Mouse (Mus musculus) liver, embryonic 13.5 days (tissue): ENCODE results near the gene Ccdc34. TPM values are rescaled to one million over a fixed set of nuclear protein-coding genes. Genes with fewer than 3 reads are reported as not detected.

Experiments used
- ATAC-seq: fragments of 200-750 bp; cut with Nextera tagmentation; 2 replicates; pipeline ENCODE4 v1.8.0; 2017; ENCODE audit warnings: low read depth, mild to moderate bottlenecking, moderate number of reproducible peaks, moderate library complexity
- DNase-seq: peaks from one replicate; pipeline ENCODE4 v3.0.0; 2022
- H3K27ac ChIP-seq: fragments of 300-500 bp; sonication (generic); 2 replicates; pipeline ENCODE4 v1.5.1; 2015; ENCODE audit warnings: moderate library complexity, mild to moderate bottlenecking, inconsistent platforms
- H3K27me3 ChIP-seq: fragments of 300-500 bp; sonication (generic); 2 replicates; pipeline ENCODE4 v1.6.1; 2015; ENCODE audit warnings: mild to moderate bottlenecking, inconsistent platforms
- H3K36me3 ChIP-seq: fragments of 300-500 bp; sonication (generic); 2 replicates; pipeline ENCODE4 v1.6.1; 2015; ENCODE audit warnings: mild to moderate bottlenecking, inconsistent platforms
- H3K4me1 ChIP-seq: fragments of 300-500 bp; sonication (generic); replicated peaks from 2 replicates; pipeline ENCODE4 v1.6.1; 2015; ENCODE audit warnings: inconsistent platforms
- H3K4me2 ChIP-seq: fragments of 300-500 bp; sonication (generic); 2 replicates; pipeline ENCODE4 v1.6.1; 2015; ENCODE audit warnings: inconsistent platforms, mild to moderate bottlenecking, moderate library complexity
- H3K4me3 ChIP-seq: fragments of 300-500 bp; sonication (generic); replicated peaks from 2 replicates; pipeline ENCODE4 v1.5.1; 2015; ENCODE audit warnings: mild to moderate bottlenecking, inconsistent platforms
- H3K9ac ChIP-seq: fragments of 300-500 bp; sonication (generic); 2 replicates; pipeline ENCODE4 v1.6.1; 2015; ENCODE audit warnings: mild to moderate bottlenecking, inconsistent platforms
- H3K9me3 ChIP-seq: fragments of 300-500 bp; sonication (generic); replicated peaks from 2 replicates; pipeline ENCODE4 v1.6.1; 2016; ENCODE audit warnings: inconsistent platforms
- WGBS: fragments of 180-500 bp; shearing (Covaris S2); methylation state at CpG from one replicate; pipeline ENCODE4 v1.1.7; 2015; ENCODE audit not compliant: insufficient replicate concordance; 5-methylcytosine and 5-hydroxymethylcytosine counted together
- polyA plus RNA-seq: library from polyadenylated mRNA; unstranded; fragments of >200 nt; fragmentation: Nextera tagmentation; extraction: Ambion mirVana; gene quantifications from 2 replicates; pipeline ENCODE4 v1.2.1, GENCODE M21; 2015

The Ccdc34 gene
- polyA plus RNA-seq, 1 experiment from 2014 or later: 26.2 TPM

DNA sequence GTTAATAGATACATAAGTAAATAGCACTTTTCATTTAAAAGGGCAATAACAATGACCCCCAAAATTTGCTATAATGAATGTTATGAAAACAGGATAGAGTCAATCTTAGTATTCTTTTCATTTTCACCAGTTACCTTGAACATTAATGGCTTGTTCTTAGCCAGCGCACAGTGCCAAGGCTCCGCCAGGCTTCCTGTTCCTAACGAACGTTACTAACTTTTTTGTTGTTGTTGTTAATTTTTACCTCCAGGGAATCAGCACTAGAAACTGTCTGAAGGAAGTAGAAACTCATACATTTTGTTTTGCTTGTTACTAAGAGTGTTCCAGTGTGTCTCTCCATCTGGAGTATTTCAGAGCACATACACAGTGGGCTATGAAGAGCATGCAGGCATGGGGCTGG is 184.2 kb downstream of the Ccdc34 start:
- Histone ChIP-seq H3K27ac (no peak overlapping the region), H3K9ac (no peak overlapping the region), H3K4me3 (no peak overlapping the region), H3K36me3 (no peaks in the 10 kb centered on the region), H3K4me2 (no peak overlapping the region), H3K4me1 (peaks cover 23% of the 10 kb centered on the region), H3K27me3 (no peaks in the 10 kb centered on the region), H3K9me3 (no peaks in the 10 kb centered on the region)
- ATAC-seq: no peak
- 77% methylated on average over 4 of the region's 4 CpGs for WGBS
- no peak for DNase-seq

DNA sequence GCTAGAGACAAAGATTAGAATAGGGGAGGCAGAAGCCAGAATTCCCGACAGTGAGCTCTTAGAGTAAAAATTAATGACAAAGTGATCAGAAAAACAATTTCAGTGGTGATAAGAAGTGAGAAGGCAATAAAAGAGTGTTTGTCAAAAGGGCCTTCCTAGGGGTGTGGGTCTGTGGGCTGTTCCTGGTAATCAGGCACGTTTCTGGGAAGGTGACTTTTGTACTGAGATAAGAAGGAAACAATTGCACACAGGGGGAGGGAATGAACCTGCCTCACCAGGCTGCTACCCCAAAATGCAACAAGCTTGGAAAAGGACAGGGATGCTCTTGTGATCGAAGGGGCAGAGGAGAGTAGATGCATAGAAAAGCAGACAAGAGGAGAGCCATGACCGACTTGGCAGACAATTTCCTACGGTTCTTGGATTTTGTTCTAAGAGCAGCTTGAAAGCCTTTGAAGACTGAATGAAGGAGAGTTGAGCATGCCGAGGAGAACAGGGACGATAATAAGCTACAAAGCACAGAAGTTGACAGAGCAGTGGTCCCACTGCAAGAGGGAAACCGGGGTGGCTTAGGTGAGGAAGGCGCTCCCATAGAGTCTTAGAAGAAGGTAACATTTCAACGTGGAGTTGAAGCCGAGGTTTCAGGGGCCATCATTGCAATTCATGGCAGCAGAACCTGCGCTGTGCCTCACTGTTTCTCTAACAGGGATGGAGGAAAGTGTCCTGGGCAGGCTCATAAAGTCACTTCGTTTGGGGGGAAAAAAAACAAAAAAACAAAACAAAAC is 185.3 kb downstream of the Ccdc34 start:
- H3K36me3 ChIP-seq: no peaks in the 10 kb centered on the region
- ATAC-seq (peak; percentile 90), DNase-seq (peak; percentile 44)
- H3K4me3 ChIP-seq: no peak overlapping the region
- no peak overlapping the region for H3K27ac ChIP-seq
- H3K4me1 ChIP-seq: peaks cover 23% of the 10 kb centered on the region
- 46% methylated on average over 13 of the region's 13 CpGs for WGBS
- peak overlapping the region; percentile 26 for H3K4me2 ChIP-seq
- no peaks in the 10 kb centered on the region for H3K27me3 ChIP-seq
- no peaks in the 10 kb centered on the region for H3K9me3 ChIP-seq
- H3K9ac ChIP-seq: no peak overlapping the region

DNA sequence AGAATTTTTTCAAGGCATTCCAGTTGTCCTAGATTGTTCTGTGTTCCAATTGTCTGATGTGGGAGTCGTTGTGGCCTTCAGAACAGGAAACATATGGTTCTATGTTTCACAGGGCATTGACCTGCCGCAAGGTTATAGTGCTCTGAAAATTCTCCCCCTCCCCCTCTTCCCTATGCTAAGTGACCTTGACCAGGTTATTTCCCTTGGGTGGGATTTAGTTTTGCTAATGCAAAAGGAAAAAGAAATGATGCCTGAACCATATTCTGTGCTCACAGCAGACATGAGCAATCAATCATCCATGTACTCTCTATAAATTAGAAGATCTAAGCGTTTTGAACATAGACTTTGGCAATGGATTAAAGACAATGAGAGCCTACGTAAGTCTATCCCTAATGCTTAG is 186.6 kb downstream of the Ccdc34 start:
- DNase-seq (no peak), ATAC-seq (no peak)
- Histone ChIP-seq H3K4me1 (peaks cover 23% of the 10 kb centered on the region), H3K4me3 (no peak overlapping the region), H3K9ac (no peak overlapping the region), H3K27ac (no peak overlapping the region), H3K36me3 (no peaks in the 10 kb centered on the region), H3K9me3 (no peaks in the 10 kb centered on the region), H3K27me3 (no peaks in the 10 kb centered on the region), H3K4me2 (no peak overlapping the region)
- 59% methylated on average over 4 of the region's 4 CpGs for WGBS

DNA sequence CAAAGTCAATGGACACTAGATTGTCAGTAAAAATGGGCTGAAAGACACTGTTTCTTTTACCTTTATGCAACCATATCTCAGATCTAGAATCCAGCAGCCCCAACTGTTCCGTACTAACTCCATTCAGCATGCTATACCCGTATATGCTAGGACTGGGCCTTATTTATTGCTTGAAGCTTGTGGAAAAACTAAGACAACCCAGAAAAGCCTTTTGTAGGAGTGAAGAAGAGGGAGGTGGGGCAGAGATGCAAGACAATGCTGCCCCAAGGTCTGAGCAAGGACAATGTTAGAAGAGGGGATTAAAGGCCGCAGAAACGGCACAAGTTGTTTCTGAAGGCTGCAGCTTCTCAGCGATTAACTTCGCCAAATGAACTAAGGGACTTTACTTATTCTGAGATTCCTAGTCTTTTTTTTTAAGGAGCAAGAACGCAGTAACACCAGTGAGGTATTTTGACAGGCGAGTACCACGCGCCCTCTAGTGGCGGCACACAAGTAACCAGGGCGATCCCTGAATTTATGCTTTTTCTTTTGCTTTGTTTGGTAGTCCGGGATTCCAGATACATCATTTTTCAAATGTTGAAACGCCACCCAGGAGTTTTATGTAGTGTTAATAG is 187.2 kb downstream of the Ccdc34 start:
- Histone ChIP-seq H3K9me3 (no peaks in the 10 kb centered on the region), H3K4me2 (no peak overlapping the region), H3K4me3 (no peak overlapping the region), H3K36me3 (no peaks in the 10 kb centered on the region), H3K4me1 (peaks cover 23% of the 10 kb centered on the region), H3K27me3 (no peaks in the 10 kb centered on the region), H3K9ac (no peak overlapping the region), H3K27ac (no peak overlapping the region)
- WGBS: 10% methylated on average over 14 of the region's 14 CpGs
- ATAC-seq: no peak
- DNase-seq: no peak

DNA sequence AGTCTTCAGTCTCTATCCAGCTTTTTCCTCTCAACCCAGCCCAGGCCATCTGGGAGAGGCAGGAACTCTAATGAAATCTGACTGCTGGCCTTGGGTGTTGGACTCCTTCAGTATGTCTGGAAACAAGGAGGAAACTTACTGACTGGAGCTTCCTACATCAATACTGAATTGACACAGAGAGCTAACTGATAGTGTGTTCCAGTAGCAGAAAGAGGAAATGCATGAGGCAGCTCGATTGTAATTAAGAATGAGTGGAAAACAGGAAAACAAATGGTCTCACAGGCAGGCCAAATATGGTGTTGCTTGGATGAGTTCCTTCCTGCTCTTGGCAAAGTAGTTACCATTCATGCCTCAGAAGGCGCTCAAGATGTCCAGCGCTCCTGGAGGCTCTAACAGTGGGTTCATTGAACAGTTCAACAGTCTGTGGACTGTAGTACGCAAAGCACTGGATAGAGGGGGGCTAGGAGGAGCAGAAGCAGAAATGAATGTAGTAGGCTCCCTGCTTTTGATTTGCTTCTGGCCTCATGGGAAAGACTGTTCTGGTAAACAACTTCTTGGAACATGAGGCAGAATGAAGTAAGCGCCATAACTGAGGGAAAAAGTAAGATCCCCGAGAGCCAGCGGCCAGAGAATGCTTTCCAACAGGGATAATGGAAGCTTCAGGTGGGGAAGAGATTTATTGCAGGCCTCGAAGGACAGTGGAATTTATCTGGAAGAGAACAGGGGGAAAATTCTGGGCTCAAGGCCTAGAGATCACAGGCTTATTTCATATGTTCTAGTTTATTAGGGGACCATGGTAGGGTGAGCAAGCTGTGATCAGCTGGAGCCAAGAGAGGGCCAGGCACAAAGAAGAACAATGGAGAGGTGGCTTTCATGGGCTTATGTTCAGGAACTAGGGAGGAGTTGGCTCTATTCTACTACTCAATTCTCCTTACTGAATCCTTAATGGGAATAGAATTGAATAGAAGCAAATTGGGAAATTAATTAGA is 193.2 kb downstream of the Ccdc34 start:
- no peak overlapping the region for H3K27ac ChIP-seq
- H3K9ac ChIP-seq: no peak overlapping the region
- H3K4me2 ChIP-seq: no peak overlapping the region
- 59% methylated on average over 8 of the region's 8 CpGs for WGBS
- ATAC-seq (no peak), DNase-seq (no peak)
- no peaks in the 10 kb centered on the region for H3K36me3 ChIP-seq
- H3K4me1 ChIP-seq: no peaks in the 10 kb centered on the region
- no peaks in the 10 kb centered on the region for H3K9me3 ChIP-seq
- H3K27me3 ChIP-seq: no peaks in the 10 kb centered on the region
- H3K4me3 ChIP-seq: no peak overlapping the region

DNA sequence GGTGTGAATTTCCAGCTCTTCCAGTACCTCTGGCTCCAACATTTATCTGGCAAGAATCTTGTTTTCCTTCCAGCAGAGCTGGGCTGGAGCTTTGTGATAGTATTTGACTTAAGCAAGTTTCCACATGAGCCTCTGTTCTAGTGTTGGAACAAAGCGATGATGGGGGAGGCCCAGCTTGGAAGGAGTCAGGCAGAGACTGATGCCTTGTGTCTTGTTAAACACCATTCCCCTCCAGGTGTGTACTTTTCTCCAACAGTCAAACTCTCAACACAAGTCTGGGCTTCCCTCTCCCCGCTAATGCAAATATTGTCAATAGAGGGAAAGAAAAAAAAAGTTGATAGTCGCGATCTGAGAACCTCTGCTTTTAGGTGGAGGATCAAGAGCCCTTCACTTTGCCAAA is 196.7 kb downstream of the Ccdc34 start:
- WGBS: 76% methylated on average over 4 of the region's 4 CpGs
- H3K27me3 ChIP-seq: no peaks in the 10 kb centered on the region
- no peak overlapping the region for H3K27ac ChIP-seq
- H3K4me3 ChIP-seq: no peak overlapping the region
- no peak overlapping the region for H3K9ac ChIP-seq
- no peak overlapping the region for H3K4me2 ChIP-seq
- H3K4me1 ChIP-seq: no peaks in the 10 kb centered on the region
- no peaks in the 10 kb centered on the region for H3K9me3 ChIP-seq
- DNase-seq: no peak
- no peaks in the 10 kb centered on the region for H3K36me3 ChIP-seq
- no peak for ATAC-seq

DNA sequence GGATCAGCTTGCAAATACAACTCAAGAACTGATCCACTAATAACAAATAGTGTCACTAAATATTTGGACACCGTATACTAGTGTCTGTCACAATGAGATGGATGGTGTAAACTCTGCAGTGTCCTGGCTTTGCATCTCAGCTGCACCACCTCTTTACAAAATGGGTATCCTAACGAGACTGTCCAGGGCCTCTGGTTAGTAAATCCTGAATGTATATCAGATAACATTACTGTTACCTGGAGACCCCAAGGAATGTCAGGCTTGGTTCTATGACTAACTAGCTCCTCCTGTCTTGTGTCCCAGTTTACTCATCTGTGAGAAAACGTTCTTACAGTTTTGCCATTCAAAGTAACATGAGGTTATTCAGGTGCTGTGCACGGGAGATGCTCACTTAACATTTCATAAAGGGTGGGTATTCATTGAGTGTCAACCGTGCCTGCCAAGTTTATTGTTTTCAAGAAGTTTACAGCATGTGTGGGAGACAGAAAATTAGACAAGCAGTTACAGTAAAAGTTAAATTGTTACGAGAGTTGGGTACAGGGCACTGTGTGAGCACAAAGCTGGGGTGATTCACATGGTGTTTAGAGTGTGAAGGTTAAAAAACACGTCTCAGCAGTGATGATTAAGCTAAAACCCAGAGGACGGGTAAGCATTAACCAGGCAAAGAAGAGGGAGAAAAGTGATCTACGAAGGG is 197.5 kb downstream of the Ccdc34 start:
- no peak overlapping the region for H3K4me3 ChIP-seq
- no peaks in the 10 kb centered on the region for H3K4me1 ChIP-seq
- 47% methylated on average over 9 of the region's 9 CpGs for WGBS
- H3K36me3 ChIP-seq: no peaks in the 10 kb centered on the region
- ATAC-seq (no peak), DNase-seq (no peak)
- H3K9ac ChIP-seq: no peak overlapping the region
- no peak overlapping the region for H3K4me2 ChIP-seq
- no peaks in the 10 kb centered on the region for H3K27me3 ChIP-seq
- no peak overlapping the region for H3K27ac ChIP-seq
- H3K9me3 ChIP-seq: no peaks in the 10 kb centered on the region

DNA sequence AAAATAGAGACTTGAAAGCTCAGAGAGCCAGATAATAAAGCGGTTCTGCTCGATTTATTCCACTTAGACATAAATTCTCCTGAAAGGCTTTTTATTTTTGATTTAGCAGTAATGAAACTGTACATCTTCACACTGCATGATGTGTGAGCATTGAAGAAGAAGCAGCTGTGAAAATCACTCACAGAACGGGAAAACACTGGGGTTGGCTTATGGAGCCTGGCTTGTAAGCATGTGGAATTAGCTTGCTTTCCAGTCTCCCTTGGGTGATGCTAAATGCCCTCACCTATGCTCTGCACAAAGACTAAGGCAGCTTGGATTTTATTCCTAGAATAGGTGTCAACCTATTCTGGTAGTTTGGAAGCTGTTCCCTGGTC is 198.1 kb downstream of the Ccdc34 start:
- no peak for ATAC-seq
- H3K27me3 ChIP-seq: no peaks in the 10 kb centered on the region
- DNase-seq: no peak
- no peaks in the 10 kb centered on the region for H3K4me1 ChIP-seq
- WGBS: 58% methylated on average over 3 of the region's 3 CpGs
- H3K27ac ChIP-seq: no peak overlapping the region
- H3K9me3 ChIP-seq: no peaks in the 10 kb centered on the region
- no peak overlapping the region for H3K9ac ChIP-seq
- H3K4me3 ChIP-seq: no peak overlapping the region
- H3K4me2 ChIP-seq: no peak overlapping the region
- H3K36me3 ChIP-seq: no peaks in the 10 kb centered on the region

DNA sequence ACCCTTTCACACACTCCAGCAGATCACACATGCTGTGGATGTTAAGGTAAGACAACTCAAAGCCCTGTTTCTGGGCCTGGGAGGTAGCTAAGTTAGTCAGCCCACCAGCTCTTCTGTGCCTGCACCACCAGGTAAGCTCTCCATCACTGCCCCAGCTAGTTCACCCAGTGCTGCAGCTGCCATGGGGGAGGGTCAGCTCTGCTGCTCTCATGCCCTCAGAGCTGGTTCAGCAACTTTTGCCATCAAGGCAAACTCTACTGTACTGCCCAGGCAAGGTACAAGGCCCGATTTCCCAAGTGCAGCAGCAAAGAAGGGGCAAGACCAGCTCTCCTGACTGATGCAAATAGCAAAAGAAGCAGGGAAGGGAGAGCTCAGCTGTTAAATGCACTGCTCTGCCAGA is 202.9 kb downstream of the Ccdc34 start:
- 41% methylated on average over 1 of the region's 1 CpGs for WGBS
- ATAC-seq: no peak

DNA sequence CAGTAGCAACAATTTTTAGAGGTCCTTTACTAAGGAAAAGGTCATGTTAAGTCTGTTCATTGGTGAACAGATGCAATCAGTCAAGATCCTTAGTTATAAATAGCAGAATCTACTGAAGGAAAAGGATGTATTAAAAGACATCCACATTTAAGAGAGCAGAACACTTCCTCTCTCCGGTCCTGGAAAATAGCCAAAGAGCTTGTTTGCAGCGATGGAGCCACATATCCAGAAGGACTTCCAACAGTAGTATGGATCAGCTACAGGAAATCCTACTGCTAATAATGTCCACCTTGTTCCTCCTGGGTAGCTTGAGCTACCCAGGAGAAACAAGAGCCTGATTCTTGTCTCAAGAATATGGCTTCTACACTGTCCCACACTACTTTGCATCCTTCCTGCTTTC is 205.2 kb downstream of the Ccdc34 start:
- WGBS: 52% methylated on average over 2 of the region's 2 CpGs
- Histone ChIP-seq H3K27ac (no peak overlapping the region), H3K36me3 (no peaks in the 10 kb centered on the region), H3K9me3 (no peaks in the 10 kb centered on the region), H3K4me3 (no peak overlapping the region), H3K4me1 (no peaks in the 10 kb centered on the region), H3K27me3 (no peaks in the 10 kb centered on the region), H3K4me2 (no peak overlapping the region), H3K9ac (no peak overlapping the region)
- DNase-seq (no peak), ATAC-seq (no peak)

More for the DNA sequence above, 202.9 kb downstream of the Ccdc34 start:
- no peak for DNase-seq
- Histone ChIP-seq H3K4me1 (no peaks in the 10 kb centered on the region), H3K27ac (no peak overlapping the region), H3K9ac (no peak overlapping the region), H3K27me3 (no peaks in the 10 kb centered on the region), H3K4me3 (no peak overlapping the region), H3K9me3 (no peaks in the 10 kb centered on the region), H3K4me2 (no peak overlapping the region), H3K36me3 (no peaks in the 10 kb centered on the region)
